Mouse (Mus musculus) layer of hippocampus, adult 6 months (tissue): ENCODE results near the gene Nynrin. TPM values are rescaled to one million over a fixed set of nuclear protein-coding genes. Genes with fewer than 3 reads are reported as not detected.

Experiments
- long read RNA-seq, 2 experiments: library from polyadenylated mRNA; unstranded; transcript quantifications; one replicate each; pipeline ENCODE4 v2.0.0; 2019 to 2020
- polyA plus RNA-seq: library from polyadenylated mRNA; unstranded; fragments of <200 nt; fragmentation: Nextera tagmentation; gene quantifications from 2 replicates; pipeline ENCODE4 v1.2.3, GENCODE M21; 2021

Gene Nynrin
- 0.49 and 0.88 TPM in 2 replicates for polyA plus RNA-seq
- long read RNA-seq, experiment 1, partial matches to known transcripts: 0 of 1 reads
- long read RNA-seq, experiment 1, other reads (novel, unspliced or antisense): 1 of 1 reads
- long read RNA-seq, experiment 2, partial matches to known transcripts: 1 of 8 reads
- long read RNA-seq, experiment 2, other reads (novel, unspliced or antisense): 7 of 8 reads

GRCm38 (mm10) chr14:55853621-55854285, at the start of gene Nynrin:
Nynrin (plus strand) TSS chr14:55854010.

DNA sequence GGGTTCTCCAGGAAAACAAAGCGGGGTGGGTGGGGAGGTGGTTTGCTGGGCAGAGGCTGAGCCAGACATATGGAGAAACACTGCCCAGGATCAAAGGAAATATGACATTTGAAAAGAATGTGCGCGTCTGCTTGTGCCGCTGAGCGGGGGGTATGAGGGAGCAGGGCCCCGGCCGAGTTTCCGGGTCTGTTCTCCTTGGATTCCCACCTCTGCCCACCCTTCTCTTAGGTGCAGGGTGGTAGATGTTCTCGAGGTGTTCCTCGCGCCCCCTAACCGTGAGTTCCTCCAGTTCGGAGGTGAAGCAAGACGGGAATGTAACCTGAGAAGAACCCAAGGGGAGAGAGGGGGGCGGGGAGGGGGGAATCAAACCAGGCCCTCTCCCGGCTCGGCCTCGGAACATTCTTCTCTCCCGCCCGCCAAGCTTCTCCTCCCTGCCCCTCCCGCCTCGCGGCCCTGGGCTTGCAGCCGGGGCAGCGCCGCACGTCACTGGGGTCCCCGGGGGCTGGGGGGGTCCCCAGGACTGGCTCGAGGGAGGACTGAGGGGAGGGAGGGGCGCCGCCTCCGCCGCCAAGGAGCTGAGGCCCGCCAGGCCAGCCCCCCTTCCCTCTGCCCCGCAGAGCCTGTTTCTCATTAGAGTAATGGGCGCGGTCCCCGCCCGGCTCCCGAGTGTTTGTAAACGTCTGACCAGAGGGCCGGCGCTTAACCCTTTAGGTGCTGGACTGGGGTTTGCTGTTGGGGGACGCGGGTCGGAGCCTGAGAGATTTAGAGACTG, 30.6 kb upstream of the Nynrin start, which contains the start of gene Nfatc4:
TSS of gene Nfatc4 (plus strand) at position 154 of the 772 bp plus-strand sequence.

GRCm38 (mm10) chr14:55884166-55884565, 30.4 kb downstream of the Nynrin start, which contains the start of gene Cbln3:
Cbln3 (minus strand) TSS chr14:55884392.

GRCm38 (mm10) chr14:55884713-55885113, 30.9 kb downstream of the Nynrin start, which contains the start of gene Khnyn:
Khnyn (plus strand) TSS chr14:55884947.

DNA sequence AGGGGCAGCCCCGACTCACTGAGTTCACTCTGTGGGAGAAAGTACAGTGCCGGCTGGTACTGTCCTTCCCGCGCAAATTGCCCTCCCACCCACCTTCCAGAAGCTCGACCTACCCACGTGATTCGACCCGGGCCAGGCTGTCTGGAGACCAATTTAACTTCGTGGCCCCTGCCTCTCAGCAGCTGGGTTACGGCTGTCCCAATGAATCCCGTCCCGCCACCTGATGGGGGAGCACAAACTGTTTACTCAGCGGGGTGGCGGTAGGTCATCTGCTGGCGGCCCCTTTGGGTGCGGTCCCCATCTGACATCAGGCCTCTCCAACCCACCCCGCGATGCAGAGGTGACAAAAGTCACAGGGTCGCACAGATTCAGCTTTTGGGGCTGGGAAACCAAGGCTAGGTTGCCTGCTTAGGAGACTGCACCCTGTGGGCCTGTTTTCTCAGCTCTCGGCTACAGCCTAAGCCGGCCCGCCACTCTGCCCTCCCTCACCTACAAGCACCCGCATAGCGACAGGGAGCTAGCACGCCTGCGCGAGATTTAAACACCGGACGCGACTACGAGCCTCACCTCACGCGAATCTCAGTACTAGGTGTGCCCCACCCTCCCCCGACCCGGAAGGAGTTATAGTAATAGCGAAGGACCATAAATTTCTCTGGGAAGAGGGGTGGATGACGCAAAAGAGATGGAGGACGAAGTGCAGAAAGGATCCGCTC, 46.0 kb downstream of the Nynrin start, which contains the start of gene Sdr39u1:
TSS of gene Sdr39u1 (minus strand) at position 593 of the 713 bp plus-strand sequence.

Other genes with a start within 250 kb of the Nynrin start
- 0.78 and 0.95 TPM in 2 replicates for gene Rec8, start 236.0 kb upstream of the Nynrin start, polyA plus RNA-seq
- 48.5 and 50.1 TPM in 2 replicates for gene Ipo4, start 218.1 kb upstream of the Nynrin start, polyA plus RNA-seq
- gene Gm49378, start 216.1 kb upstream of the Nynrin start, polyA plus RNA-seq: 0.14 and 0.48 TPM in 2 replicates
- gene Tm9sf1, start 210.2 kb upstream of the Nynrin start, polyA plus RNA-seq: 32.7 and 36.4 TPM in 2 replicates
- 0.11 and 0.29 TPM in 2 replicates for gene Tssk4, start 203.8 kb upstream of the Nynrin start, polyA plus RNA-seq
- gene Mdp1, start 193.5 kb upstream of the Nynrin start, polyA plus RNA-seq: 62.3 and 63.2 TPM in 2 replicates
- 24.9 and 27.8 TPM in 2 replicates for gene Gmpr2, start 182.1 kb upstream of the Nynrin start, polyA plus RNA-seq
- 665 and 692 TPM in 2 replicates for gene Nedd8, start 181.9 kb upstream of the Nynrin start, polyA plus RNA-seq
- gene Tinf2, start 172.2 kb upstream of the Nynrin start, polyA plus RNA-seq: 8.2 and 9.7 TPM in 2 replicates
- gene Tgm1, start 140.1 kb upstream of the Nynrin start, polyA plus RNA-seq: 0.08 TPM in 1 of 2 replicates, not detected in the other
- gene Rabggta, start 131.7 kb upstream of the Nynrin start, polyA plus RNA-seq: 31.9 and 38.2 TPM in 2 replicates
- 123 and 128 TPM in 2 replicates for gene Dhrs1, start 108.3 kb upstream of the Nynrin start, polyA plus RNA-seq
- 8.1 and 8.5 TPM in 2 replicates for gene Nop9, start 108.3 kb upstream of the Nynrin start, polyA plus RNA-seq
- 3.9 and 5.8 TPM in 2 replicates for gene Cideb, start 95.6 kb upstream of the Nynrin start, polyA plus RNA-seq
- 0.16 and 0.54 TPM in 2 replicates for gene Ltb4r2, start 92.6 kb upstream of the Nynrin start, polyA plus RNA-seq
- gene Ltb4r1, start 88.0 kb upstream of the Nynrin start, polyA plus RNA-seq: 0.26 TPM in 1 of 2 replicates, not detected in the other
- gene Adcy4, start 69.9 kb upstream of the Nynrin start, polyA plus RNA-seq: 1.4 TPM in 2 replicates
- 0.45 and 0.55 TPM in 2 replicates for gene Ripk3, start 65.1 kb upstream of the Nynrin start, polyA plus RNA-seq
- gene Nfatc4, start 30.9 kb upstream of the Nynrin start, polyA plus RNA-seq: 0.25 TPM in 1 of 2 replicates, not detected in the other
- 0.06 and 0.09 TPM in 2 replicates for gene Cbln3, start 30.4 kb downstream of the Nynrin start, polyA plus RNA-seq
- 2.3 and 2.4 TPM in 2 replicates for gene Khnyn, start 30.9 kb downstream of the Nynrin start, polyA plus RNA-seq
- 160 TPM in 2 replicates for gene Sdr39u1, start 46.3 kb downstream of the Nynrin start, polyA plus RNA-seq
- 0.30 TPM in 1 of 2 replicates, not detected in the other for gene Cma1, start 90.7 kb downstream of the Nynrin start, polyA plus RNA-seq
- not detected in 2 replicates for gene Cma2, start 97.0 kb downstream of the Nynrin start, polyA plus RNA-seq
- gene Mcpt1, start 164.0 kb downstream of the Nynrin start, polyA plus RNA-seq: not detected in 2 replicates
- not detected in 2 replicates for gene Mcpt9, start 176.5 kb downstream of the Nynrin start, polyA plus RNA-seq
- not detected in 2 replicates for gene Mcpt2, start 188.0 kb downstream of the Nynrin start, polyA plus RNA-seq
- not detected in 2 replicates for gene Mcpt4, start 208.3 kb downstream of the Nynrin start, polyA plus RNA-seq
- gene Mcpt8, start 231.3 kb downstream of the Nynrin start, polyA plus RNA-seq: not detected in 2 replicates
- gene Ctsg, start 248.6 kb downstream of the Nynrin start, polyA plus RNA-seq: not detected in 2 replicates